Mouse (Mus musculus): ENCODE data around the gene Nod2. TPM values are rescaled to one million over a fixed set of nuclear protein-coding genes. Genes with fewer than 3 reads are reported as not detected.

Nod2 gene
- polyA plus RNA-seq, 1 experiment from 2014 or later: 0.13 TPM

DNA sequence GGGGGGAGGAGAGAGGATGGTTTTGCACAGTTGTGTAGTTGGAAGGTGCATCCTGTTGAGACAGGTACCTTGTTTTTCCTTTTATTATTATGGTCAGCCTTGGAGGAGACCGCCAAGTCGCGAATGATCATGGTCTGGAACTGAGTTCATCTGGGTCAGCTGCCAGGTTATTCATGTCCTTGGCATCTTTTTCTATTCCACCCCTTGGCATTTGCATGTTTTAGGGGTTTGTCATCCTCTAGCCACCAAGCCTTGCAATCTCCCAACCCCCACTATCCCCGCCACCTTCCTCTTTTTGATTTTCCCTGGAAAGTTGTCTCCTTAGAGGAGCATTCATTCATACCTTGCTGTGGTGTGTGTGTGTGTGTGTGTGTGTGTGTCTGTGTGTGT is 50.5 kb downstream of the Nod2 start:
- Histone ChIP-seq H3K4me3 (ENCODE audit: low read depth, low read length) (peak overlapping the region; percentile 85), H3K9me3 (ENCODE audit: control insufficient read depth, low read depth, low read length) (no peaks in the 10 kb centered on the region), H3K27me3 (ENCODE audit: control insufficient read depth, insufficient read depth, low read length) (no peaks in the 10 kb centered on the region), H3K4me1 (ENCODE audit: control insufficient read depth, insufficient read depth, low read length) (peaks cover 5% of the 10 kb centered on the region; the same call in 1 of the 2 replicates), H3K27ac (ENCODE audit: low read length) (no peak overlapping the region), H3K36me3 (ENCODE audit: control insufficient read depth, insufficient read depth, low read length) (no peaks in the 10 kb centered on the region), H3K9ac (replicated peaks; ENCODE audit: low read depth, low read length) (peak overlapping the region; percentile 60), H3K4me2 (replicated peaks; ENCODE audit: low read depth, low read length) (peak overlapping the region; percentile 56)
- no peak for ATAC-seq (ENCODE audit: insufficient number of reproducible peaks, insufficient read depth, low FRiP score, low read depth)
- WGBS: 24% methylated on average over 4 of the region's 4 CpGs

DNA sequence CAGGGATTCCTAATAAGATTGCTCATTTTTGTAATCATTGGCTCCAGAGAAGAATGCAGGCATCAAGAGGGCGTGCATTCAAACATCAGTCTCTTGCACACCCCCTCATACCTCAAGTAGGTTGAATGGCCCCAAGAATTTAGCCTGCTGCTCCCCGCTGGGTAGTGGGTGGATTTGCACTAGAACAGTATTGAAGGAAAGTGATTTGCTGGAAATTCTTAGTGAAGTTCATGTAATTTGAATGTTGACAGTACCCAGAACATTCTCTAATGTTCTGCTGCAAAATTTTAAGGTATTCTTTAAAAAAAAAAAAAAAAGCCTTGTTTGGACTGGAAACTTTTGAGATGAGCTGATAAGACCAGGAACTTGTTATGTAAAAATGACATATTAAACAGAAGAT is 50.9 kb downstream of the Nod2 start:
- Histone ChIP-seq H3K36me3 (ENCODE audit: control insufficient read depth, insufficient read depth, low read length) (no peaks in the 10 kb centered on the region), H3K9me3 (ENCODE audit: control insufficient read depth, low read depth, low read length) (no peaks in the 10 kb centered on the region), H3K4me1 (ENCODE audit: control insufficient read depth, insufficient read depth, low read length) (peaks cover 5% of the 10 kb centered on the region; the same call in 1 of the 2 replicates), H3K4me3 (ENCODE audit: low read depth, low read length) (peak overlapping the region; percentile 85), H3K27ac (ENCODE audit: low read length) (no peak overlapping the region), H3K27me3 (ENCODE audit: control insufficient read depth, insufficient read depth, low read length) (no peaks in the 10 kb centered on the region), H3K9ac (replicated peaks; ENCODE audit: low read depth, low read length) (no peak overlapping the region), H3K4me2 (replicated peaks; ENCODE audit: low read depth, low read length) (peak overlapping the region; percentile 56)
- no peak for ATAC-seq (ENCODE audit: insufficient number of reproducible peaks, insufficient read depth, low FRiP score, low read depth)
- WGBS: 42% methylated on average over 2 of the region's 2 CpGs

DNA sequence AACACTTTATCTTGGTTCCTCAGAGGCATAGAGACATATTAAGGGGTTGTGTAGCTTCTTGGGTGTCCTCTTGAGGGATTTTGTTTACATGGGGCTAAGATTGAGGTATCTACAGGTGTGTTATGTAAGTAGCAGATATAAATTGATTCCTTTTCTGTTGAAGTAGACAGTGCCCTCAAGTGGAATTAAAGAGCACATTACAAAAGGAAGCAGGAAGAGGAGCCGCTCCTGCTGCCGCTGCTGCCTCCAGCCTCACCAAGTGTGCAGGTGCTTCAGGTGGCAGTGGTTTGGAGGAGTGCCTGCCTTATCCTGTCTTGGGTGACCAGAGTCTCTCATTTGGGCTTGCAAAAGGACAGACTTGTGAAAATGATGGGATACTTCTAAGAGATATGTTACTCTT is 54.5 kb downstream of the Nod2 start:
- Histone ChIP-seq H3K4me3 (ENCODE audit: low read depth, low read length) (no peak overlapping the region), H3K9me3 (ENCODE audit: control insufficient read depth, low read depth, low read length) (no peaks in the 10 kb centered on the region), H3K4me2 (replicated peaks; ENCODE audit: low read depth, low read length) (no peak overlapping the region), H3K4me1 (ENCODE audit: control insufficient read depth, insufficient read depth, low read length) (peaks cover 5% of the 10 kb centered on the region; the same call in 1 of the 2 replicates), H3K9ac (replicated peaks; ENCODE audit: low read depth, low read length) (no peak overlapping the region), H3K27ac (ENCODE audit: low read length) (no peak overlapping the region), H3K27me3 (ENCODE audit: control insufficient read depth, insufficient read depth, low read length) (no peaks in the 10 kb centered on the region), H3K36me3 (ENCODE audit: control insufficient read depth, insufficient read depth, low read length) (no peaks in the 10 kb centered on the region)
- ATAC-seq (ENCODE audit: insufficient number of reproducible peaks, insufficient read depth, low FRiP score, low read depth): no peak
- WGBS: 17% methylated on average over 2 of the region's 2 CpGs

DNA sequence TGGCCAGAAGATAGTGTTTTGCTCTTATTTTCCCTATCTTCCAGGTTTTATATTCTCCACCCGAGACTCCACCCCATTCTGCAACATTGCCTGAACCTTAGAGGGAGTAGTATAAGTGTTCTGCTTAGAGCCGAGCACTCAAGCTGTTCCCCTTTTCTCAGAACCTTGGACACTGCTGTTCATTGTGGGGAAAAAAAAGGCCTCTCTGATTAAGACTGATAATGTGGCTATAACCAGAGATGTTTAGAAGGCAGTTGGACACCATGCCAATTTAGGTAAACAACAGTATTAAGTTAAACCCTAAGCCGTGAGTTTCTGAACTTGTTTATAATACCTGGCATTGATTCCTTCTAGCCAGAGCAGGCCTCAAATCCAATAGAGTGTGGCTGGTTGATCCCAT is 55.7 kb downstream of the Nod2 start:
- Histone ChIP-seq H3K36me3 (ENCODE audit: control insufficient read depth, insufficient read depth, low read length) (no peaks in the 10 kb centered on the region), H3K9me3 (ENCODE audit: control insufficient read depth, low read depth, low read length) (no peaks in the 10 kb centered on the region), H3K27me3 (ENCODE audit: control insufficient read depth, insufficient read depth, low read length) (no peaks in the 10 kb centered on the region), H3K4me2 (replicated peaks; ENCODE audit: low read depth, low read length) (no peak overlapping the region), H3K9ac (replicated peaks; ENCODE audit: low read depth, low read length) (no peak overlapping the region), H3K27ac (ENCODE audit: low read length) (no peak overlapping the region), H3K4me3 (ENCODE audit: low read depth, low read length) (no peak overlapping the region), H3K4me1 (ENCODE audit: control insufficient read depth, insufficient read depth, low read length) (peaks cover 3% of the 10 kb centered on the region; the same call in 1 of the 2 replicates)
- 76% methylated on average over 3 of the region's 3 CpGs for WGBS
- ATAC-seq (ENCODE audit: insufficient number of reproducible peaks, insufficient read depth, low FRiP score, low read depth): no peak

DNA sequence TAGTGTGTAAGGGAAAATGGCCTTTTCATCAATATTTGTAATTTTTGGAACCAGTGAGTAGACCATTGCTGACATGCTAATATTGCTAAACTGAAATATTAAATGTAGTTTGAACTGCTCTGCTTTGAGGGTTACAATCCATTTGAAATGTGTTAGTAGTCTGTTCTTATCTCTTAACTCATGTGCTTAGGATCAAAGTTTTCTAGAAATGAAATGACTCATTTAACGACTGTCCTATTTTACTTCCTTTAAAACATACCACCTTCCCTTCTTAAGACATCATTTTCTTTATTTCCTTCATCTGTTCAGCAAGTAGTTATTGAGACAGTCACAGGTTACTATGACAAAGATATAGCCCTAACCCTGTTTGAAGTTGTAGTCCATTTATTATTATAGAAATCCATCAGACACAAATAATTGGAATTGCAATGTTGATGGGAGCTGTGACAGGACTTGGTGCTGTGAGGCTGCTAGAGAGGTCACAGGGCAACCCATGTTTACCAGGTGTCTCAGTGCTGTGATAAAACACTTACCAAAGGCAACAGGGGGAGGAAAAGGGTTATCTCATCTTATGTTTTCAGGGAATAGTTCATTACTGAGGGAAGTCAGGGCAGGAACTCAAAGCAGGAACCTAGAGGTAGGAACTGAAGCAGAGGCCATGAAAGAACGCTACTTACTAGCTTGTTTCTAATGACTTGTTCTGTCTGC is 76.3 kb downstream of the Nod2 start:
- Histone ChIP-seq H3K27ac (ENCODE audit: low read length) (no peak overlapping the region), H3K27me3 (ENCODE audit: control insufficient read depth, insufficient read depth, low read length) (no peaks in the 10 kb centered on the region), H3K4me2 (replicated peaks; ENCODE audit: low read depth, low read length) (no peak overlapping the region), H3K4me1 (ENCODE audit: control insufficient read depth, insufficient read depth, low read length) (no peaks in the 10 kb centered on the region), H3K36me3 (ENCODE audit: control insufficient read depth, insufficient read depth, low read length) (peaks cover 7% of the 10 kb centered on the region), H3K9ac (replicated peaks; ENCODE audit: low read depth, low read length) (no peak overlapping the region), H3K9me3 (ENCODE audit: control insufficient read depth, low read depth, low read length) (no peaks in the 10 kb centered on the region), H3K4me3 (ENCODE audit: low read depth, low read length) (no peak overlapping the region)
- WGBS: 94% methylated on average over 2 of the region's 2 CpGs
- no peak for ATAC-seq (ENCODE audit: insufficient number of reproducible peaks, insufficient read depth, low FRiP score, low read depth)

Other genes with a start within 250 kb of the Nod2 start
- gene Nkd1, start 126.0 kb upstream of the Nod2 start, polyA plus RNA-seq (2014; fragmentation: Nextera tagmentation; extraction: Ambion mirVana): 31.2 and 33.7 TPM in 2 replicates
- gene Snx20, start 11.2 kb upstream of the Nod2 start, polyA plus RNA-seq (2014; fragmentation: Nextera tagmentation; extraction: Ambion mirVana): 1.2 and 2.4 TPM in 2 replicates
- gene Cyld, start 49.7 kb downstream of the Nod2 start, polyA plus RNA-seq (2014; fragmentation: Nextera tagmentation; extraction: Ambion mirVana): 16.7 and 18.1 TPM in 2 replicates